Mouse (Mus musculus): ENCODE data around the gene Klra8. TPM values are rescaled to one million over a fixed set of nuclear protein-coding genes. Genes with fewer than 3 reads are reported as not detected.
"Not testable (repeated sequence)": the region's sequence is repeated elsewhere in the genome, so short reads cannot be mapped to it uniquely, and the experiment has no call there.

Klra8 gene
- polyA plus RNA-seq (2016; fragmentation: Nextera tagmentation; extraction: Ambion mirVana) = not detected in 2 replicates

DNA sequence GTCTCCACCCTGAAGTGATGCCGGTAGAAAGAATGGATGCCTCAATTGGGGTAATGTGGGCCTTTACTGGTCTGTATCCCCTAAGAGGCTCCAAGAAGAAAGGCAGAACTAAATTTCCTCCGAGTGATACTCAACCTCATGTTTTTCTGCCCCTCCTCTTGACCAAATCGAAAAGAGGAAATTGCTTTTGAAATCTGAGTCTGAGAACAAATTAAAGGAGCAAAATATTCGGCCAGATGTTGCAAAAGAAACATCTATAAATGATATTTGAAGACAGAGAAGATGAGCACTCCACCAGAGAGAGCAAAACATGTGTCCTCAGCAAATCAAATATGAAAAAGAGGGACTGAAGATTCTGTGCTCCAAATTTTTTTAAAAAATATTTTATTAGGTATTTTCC, at the start of gene Klra8:
Gene Klra8 (minus strand): TSS at position 101 of the 400 bp plus-strand sequence.
- H3K4me1 ChIP-seq; H3K4me3 ChIP-seq; H3K36me3 ChIP-seq; H3K27me3 ChIP-seq; H3K27ac ChIP-seq (replicated peaks); H3K9me3 ChIP-seq; ATAC-seq (ENCODE audit: low FRiP score, low read depth); H3K9ac ChIP-seq (replicated peaks); H3K4me2 ChIP-seq (replicated peaks): not testable (repeated sequence)
- 75% methylated on average over 4 of the region's 4 CpGs for WGBS

DNA sequence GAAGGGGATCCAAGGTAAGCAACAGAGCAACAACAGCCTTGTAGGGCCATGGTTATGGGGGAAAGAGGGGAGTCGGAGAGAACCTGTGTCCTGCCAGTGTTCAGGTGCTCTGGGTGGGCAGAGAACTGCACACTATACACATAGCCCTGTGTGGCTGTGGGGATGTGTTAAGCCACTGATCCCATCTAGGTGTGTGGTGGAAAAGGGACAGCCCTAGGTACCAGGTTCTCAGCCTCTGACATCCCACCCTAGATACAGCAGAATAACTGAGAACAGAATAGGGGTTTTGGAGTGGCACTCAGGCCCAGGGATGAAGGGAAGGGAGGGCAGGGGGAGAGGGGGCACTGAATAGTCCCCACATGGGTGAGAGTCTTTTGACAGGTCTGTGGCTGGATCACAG, 19.2 kb downstream of the Klra8 start:
- Histone ChIP-seq H3K27ac (replicated peaks) (no peak overlapping the region), H3K27me3 (no peaks in the 10 kb centered on the region), H3K36me3 (no peaks in the 10 kb centered on the region), H3K4me3 (no peak overlapping the region), H3K4me1 (no peaks in the 10 kb centered on the region), H3K9me3 (0 out of 2 replicates have a peak, but pooled peaks cover 5% of the 10 kb centered on the region), H3K4me2 (replicated peaks) (no peak overlapping the region), H3K9ac (replicated peaks) (no peak overlapping the region)
- 100% methylated on average over 1 of the region's 1 CpGs for WGBS
- no peak for ATAC-seq (ENCODE audit: low FRiP score, low read depth)

DNA sequence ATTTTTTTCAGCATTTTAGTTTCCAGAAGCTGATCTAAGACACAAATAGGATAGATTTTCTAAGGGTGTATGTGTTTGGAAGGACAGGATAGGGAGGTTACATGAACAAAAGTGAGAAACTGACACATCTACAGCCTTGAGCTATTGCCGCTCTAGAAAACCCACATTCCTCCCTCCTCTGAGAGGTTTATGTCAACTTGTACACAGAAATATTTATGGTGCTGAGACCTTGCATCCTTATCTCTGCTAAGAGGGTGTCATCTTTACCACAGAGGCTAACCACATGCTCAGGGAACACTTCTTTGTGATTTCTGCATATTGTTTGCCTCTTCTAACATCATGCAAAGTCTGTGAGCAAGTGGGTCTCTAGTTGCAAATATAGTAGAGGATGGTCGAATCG, 27.0 kb downstream of the Klra8 start:
- not testable (repeated sequence) for ATAC-seq (ENCODE audit: low FRiP score, low read depth); H3K27ac ChIP-seq (replicated peaks); H3K4me3 ChIP-seq; H3K27me3 ChIP-seq; H3K9ac ChIP-seq (replicated peaks); H3K36me3 ChIP-seq; H3K4me2 ChIP-seq (replicated peaks); H3K4me1 ChIP-seq
- H3K9me3 ChIP-seq = peaks cover 15% of the 10 kb centered on the region
- WGBS = 96% methylated on average over 3 of the region's 3 CpGs

DNA sequence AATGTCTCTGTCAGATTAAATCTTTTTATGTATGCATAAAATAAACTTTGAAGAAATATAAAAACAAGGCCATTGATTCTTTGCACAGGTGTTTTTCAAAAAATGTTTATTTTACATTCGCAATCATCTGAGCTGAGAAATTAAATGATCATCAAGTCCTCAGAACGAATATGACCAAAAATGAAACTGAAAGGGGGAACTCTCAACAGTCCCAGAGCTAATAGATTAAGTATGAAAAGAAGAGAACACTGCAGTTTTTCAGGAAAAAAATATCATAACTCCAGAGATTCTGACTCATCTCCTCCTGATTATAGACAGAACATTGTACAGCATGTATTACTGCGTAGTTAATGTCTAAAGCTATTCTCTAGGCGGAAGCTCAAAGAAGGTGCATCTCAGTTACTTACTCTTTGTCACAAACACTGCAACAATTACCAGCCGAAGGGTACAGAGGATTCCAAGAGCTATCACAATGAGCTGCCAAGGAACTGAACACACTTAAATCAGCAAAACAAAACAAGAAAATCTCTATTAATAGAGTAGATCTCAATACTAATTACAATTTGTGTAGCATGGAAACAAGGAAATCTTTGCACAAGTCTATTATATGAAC, 37.3 kb downstream of the Klra8 start:
- WGBS = 76% methylated on average over 5 of the region's 5 CpGs
- H3K4me2 ChIP-seq (replicated peaks) = no peak overlapping the region
- no peak overlapping the region for H3K9ac ChIP-seq (replicated peaks)
- H3K9me3 ChIP-seq = 0 out of 2 replicates have a peak, but pooled peaks cover 2% of the 10 kb centered on the region
- no peak overlapping the region for H3K27ac ChIP-seq (replicated peaks)
- H3K4me1 ChIP-seq = no peaks in the 10 kb centered on the region
- ATAC-seq (ENCODE audit: low FRiP score, low read depth) = no peak
- H3K36me3 ChIP-seq = no peaks in the 10 kb centered on the region
- no peak overlapping the region for H3K4me3 ChIP-seq
- no peaks in the 10 kb centered on the region for H3K27me3 ChIP-seq

DNA sequence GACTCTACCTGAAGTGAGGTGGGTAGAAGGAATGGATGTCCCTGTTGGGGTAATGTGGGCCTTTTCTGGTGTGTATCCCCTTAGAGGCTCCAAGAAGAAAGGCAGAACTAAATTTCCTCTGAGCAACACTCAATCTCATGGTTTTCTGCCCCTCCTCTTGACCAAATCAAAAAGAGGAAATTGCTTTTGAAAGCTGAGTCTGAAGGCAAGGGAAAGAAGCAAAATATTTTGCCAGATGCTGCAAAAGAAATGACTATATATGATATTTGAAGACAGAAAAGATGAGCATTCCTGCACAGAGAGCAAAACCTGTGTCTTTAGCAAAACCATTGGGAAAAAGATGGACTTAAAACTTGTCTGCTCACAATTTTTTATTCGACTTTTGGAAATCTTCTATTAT, 62.5 kb downstream of the Klra8 start, which contains the start of gene Klra4:
Gene Klra4 (minus strand): TSS at position 101 of the 400 bp plus-strand sequence.
- not testable (repeated sequence) for H3K9ac ChIP-seq (replicated peaks); H3K4me3 ChIP-seq; H3K27ac ChIP-seq (replicated peaks); H3K27me3 ChIP-seq; ATAC-seq (ENCODE audit: low FRiP score, low read depth); H3K36me3 ChIP-seq; H3K4me1 ChIP-seq; H3K4me2 ChIP-seq (replicated peaks)
- WGBS = 68% methylated on average over 1 of the region's 1 CpGs
- H3K9me3 ChIP-seq = peaks cover 13% of the 10 kb centered on the region

Other genes with a start within 250 kb of the Klra8 start
- gene Klra5, start 212.2 kb downstream of the Klra8 start, polyA plus RNA-seq (2016; fragmentation: Nextera tagmentation; extraction: Ambion mirVana) = not detected in 2 replicates
- gene Klra6, start 102.9 kb downstream of the Klra8 start, polyA plus RNA-seq (2016; fragmentation: Nextera tagmentation; extraction: Ambion mirVana) = not detected in 2 replicates
- gene Klra4, start 62.6 kb downstream of the Klra8 start, polyA plus RNA-seq (2016; fragmentation: Nextera tagmentation; extraction: Ambion mirVana) = not detected in 2 replicates
- gene Klra9, start 63.2 kb upstream of the Klra8 start, polyA plus RNA-seq (2016; fragmentation: Nextera tagmentation; extraction: Ambion mirVana) = not detected in 2 replicates
- gene Klra7, start 103.4 kb upstream of the Klra8 start, polyA plus RNA-seq (2016; fragmentation: Nextera tagmentation; extraction: Ambion mirVana) = not detected in 2 replicates
- gene Klra10, start 152.0 kb upstream of the Klra8 start, polyA plus RNA-seq (2016; fragmentation: Nextera tagmentation; extraction: Ambion mirVana) = not detected in 2 replicates
- gene Klra3, start 207.7 kb upstream of the Klra8 start, polyA plus RNA-seq (2016; fragmentation: Nextera tagmentation; extraction: Ambion mirVana) = not detected in 2 replicates

All from midbrain, embryonic 12.5 days (tissue).